Mouse (Mus musculus) bone marrow, adult 2 months (tissue): ENCODE measurements around the gene Naa16.
A peak's percentile ranks its signal among the peaks of the same experiment; 100 is the strongest.

ENCODE experiments used
- CTCF ChIP-seq: fragments of 200-500 bp; IDR thresholded peaks from 2 replicates; pipeline ENCODE4 v1.5.1; 2011; ENCODE audit warnings: low read length, control low read depth; ENCODE audit not compliant: control insufficient read depth, insufficient read depth
- POLR2A ChIP-seq: fragments of 200-500 bp; IDR thresholded peaks from 2 replicates; pipeline ENCODE4 v1.6.1; 2011; ENCODE audit warnings: low read depth, mild to moderate bottlenecking, control low read depth, low read length, borderline replicate concordance; ENCODE audit not compliant: control insufficient read depth

DNA sequence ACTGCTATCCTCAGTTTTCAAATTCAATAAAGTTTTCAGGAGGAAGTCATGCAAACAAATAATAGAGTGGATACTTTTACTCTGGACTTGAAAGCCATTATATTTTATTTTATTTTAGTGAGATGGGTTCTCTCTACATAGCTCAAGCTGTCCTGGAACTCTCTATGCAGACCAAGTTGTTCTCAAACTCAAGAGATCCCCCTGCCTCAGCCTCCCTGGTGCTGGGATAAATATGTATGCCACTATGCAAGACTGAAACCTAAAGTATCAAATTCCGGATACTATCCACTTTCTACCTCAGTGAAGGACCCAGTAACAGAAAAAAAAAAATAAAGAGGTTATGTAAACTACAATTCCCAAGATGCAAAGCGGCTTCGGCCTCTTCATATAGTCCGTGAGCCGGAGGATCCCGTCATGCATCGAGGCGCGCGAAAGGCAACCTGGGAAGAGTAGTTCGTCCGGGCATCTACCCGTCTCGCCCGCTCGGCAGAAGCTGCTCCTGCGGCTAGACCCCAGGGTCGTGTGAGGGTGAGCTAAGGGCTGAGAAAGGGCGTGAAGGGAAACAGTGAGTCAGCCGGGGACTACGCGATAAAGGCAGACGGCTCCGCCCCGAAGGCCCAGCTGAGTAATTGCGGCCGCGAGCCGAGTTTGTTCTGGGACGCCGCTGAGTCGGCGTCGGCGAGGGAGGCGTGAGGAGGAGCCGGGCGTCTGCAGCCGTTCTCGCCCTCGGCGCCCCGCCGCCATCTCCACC is 35.6 kb upstream of the Naa16 start, which contains the start of gene Kbtbd7:
- TF ChIP-seq CTCF (no peak), POLR2A (peak; percentile 76; the same call in 1 of the 2 replicates)
